Mouse (Mus musculus) liver, embryonic 11.5 days (tissue): ENCODE data around the gene Fam151a. TPM values are rescaled to one million over a fixed set of nuclear protein-coding genes. Genes with fewer than 3 reads are reported as not detected.
"Not testable (repeated sequence)": the region's sequence is repeated elsewhere in the genome, so short reads cannot be mapped to it uniquely, and the experiment has no call there.

Experiments
- ATAC-seq: fragments of 200-750 bp; cut with Nextera tagmentation; replicated peaks from 2 replicates; pipeline ENCODE4 v1.8.0; 2017; ENCODE audit warnings: moderate number of reproducible peaks, mild to moderate bottlenecking, moderate TSS enrichment, moderate library complexity; ENCODE audit not compliant: low FRiP score
- DNase-seq: peaks from one replicate; pipeline ENCODE4 v3.0.0-alpha.2; 2017; ENCODE audit warnings: low spot score
- H3K27ac ChIP-seq: fragments of 300-500 bp; sonication (generic); 2 replicates; pipeline ENCODE4 v1.5.1; 2014; ENCODE audit warnings: mild to moderate bottlenecking, low read depth, low read length, control low read depth
- H3K27me3 ChIP-seq: fragments of 300-500 bp; sonication (generic); replicated peaks from 2 replicates; pipeline ENCODE4 v1.6.1; 2014; ENCODE audit warnings: low read length, mixed read lengths; ENCODE audit not compliant: control insufficient read depth, insufficient read depth
- H3K36me3 ChIP-seq: fragments of 300-500 bp; sonication (generic); 2 replicates; pipeline ENCODE4 v1.6.1; 2014; ENCODE audit warnings: mild to moderate bottlenecking, low read length, moderate library complexity, mixed read lengths; ENCODE audit not compliant: control insufficient read depth, insufficient read depth
- H3K4me1 ChIP-seq: fragments of 300-500 bp; sonication (generic); replicated peaks from 2 replicates; pipeline ENCODE4 v1.6.1; 2014; ENCODE audit warnings: low read length, mixed read lengths; ENCODE audit not compliant: control insufficient read depth, insufficient read depth
- H3K4me2 ChIP-seq: fragments of 300-500 bp; sonication (generic); 2 replicates; pipeline ENCODE4 v1.6.1; 2014; ENCODE audit warnings: mild to moderate bottlenecking, control low read depth, moderate library complexity
- H3K4me3 ChIP-seq: fragments of 300-500 bp; sonication (generic); 2 replicates; pipeline ENCODE4 v1.5.1; 2014; ENCODE audit warnings: low read depth, low read length, control low read depth
- H3K9ac ChIP-seq: fragments of 300-500 bp; sonication (generic); 2 replicates; pipeline ENCODE4 v1.6.1; 2014; ENCODE audit warnings: low read depth, low read length, control low read depth
- H3K9me3 ChIP-seq: fragments of 300-500 bp; sonication (generic); 2 replicates; pipeline ENCODE4 v1.6.1; 2016; ENCODE audit warnings: low read length, inconsistent platforms, mixed read lengths; ENCODE audit not compliant: control insufficient read depth
- WGBS: fragments of 180-500 bp; shearing (Covaris S2); extraction: QIAGEN DNeasy Blood & Tissue Kit; methylation state at CpG from one replicate; pipeline ENCODE4 v1.1.7; 2014; 5-methylcytosine and 5-hydroxymethylcytosine counted together
- polyA plus RNA-seq: library from polyadenylated mRNA; unstranded; fragments of >200 nt; fragmentation: Nextera tagmentation; extraction: Ambion mirVana; gene quantifications from 2 replicates; pipeline ENCODE4 v1.2.1, GENCODE M21; 2014

The Fam151a gene
- polyA plus RNA-seq, 1 experiment from 2014 or later, result 0.11 TPM

DNA sequence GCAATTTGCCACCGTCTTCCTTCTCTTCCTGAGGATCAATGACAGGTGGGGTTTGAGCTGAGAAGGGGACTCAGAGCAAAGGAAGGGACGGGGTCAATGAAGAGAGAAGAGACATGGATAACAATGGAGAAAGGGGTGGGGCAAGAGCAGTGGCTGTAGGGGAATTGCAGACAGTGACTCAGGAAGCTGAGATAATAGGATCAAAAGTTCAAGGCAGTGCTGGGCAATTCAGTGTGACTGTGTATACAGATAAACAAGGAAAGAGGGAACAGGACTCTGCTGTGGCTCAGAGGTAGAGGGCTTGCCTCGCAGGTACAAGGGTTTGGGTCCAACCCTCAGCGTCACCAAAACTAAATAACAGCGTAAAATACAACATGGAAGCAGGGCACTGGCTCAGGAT lies 25.7 kb upstream of the Fam151a start:
- Histone ChIP-seq H3K9ac (no peak overlapping the region), H3K27me3 (peaks cover under 1% of the 10 kb centered on the region), H3K4me1 (no peaks in the 10 kb centered on the region), H3K36me3 (no peaks in the 10 kb centered on the region), H3K9me3 (no peaks in the 10 kb centered on the region), H3K27ac (no peak overlapping the region), H3K4me3 (no peak overlapping the region), H3K4me2 (peak overlapping the region; percentile 28)
- WGBS, result 24% methylated on average over 5 of the region's 5 CpGs
- DNase-seq, result no peak
- ATAC-seq, result peak; percentile 45; the same call in 1 of the 2 replicates

DNA sequence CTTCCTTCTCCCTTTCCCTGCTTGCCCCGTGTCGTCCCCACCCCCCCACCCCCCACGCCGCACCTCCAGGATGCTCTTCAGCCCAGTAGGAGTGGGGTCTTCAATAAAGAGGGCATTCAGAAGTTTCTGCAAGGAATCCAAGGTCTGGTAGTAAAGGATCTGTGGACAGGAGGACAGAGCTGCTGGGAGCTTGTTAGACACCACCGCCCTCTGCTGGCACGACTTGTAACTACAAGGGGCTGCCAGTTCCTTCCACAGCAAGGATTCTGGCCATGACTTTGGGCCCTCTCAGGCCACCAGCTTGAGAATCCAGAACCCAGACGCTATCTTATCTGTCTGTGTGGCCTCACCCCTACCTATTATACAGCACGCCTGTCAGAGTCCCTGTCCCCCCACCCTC lies 25.3 kb upstream of the Fam151a start:
- Histone ChIP-seq H3K27ac (no peak overlapping the region), H3K9me3 (no peaks in the 10 kb centered on the region), H3K9ac (no peak overlapping the region), H3K4me3 (no peak overlapping the region), H3K36me3 (no peaks in the 10 kb centered on the region), H3K4me1 (no peaks in the 10 kb centered on the region), H3K27me3 (no peaks in the 10 kb centered on the region; the same call in 1 of the 2 replicates), H3K4me2 (peak overlapping the region; percentile 28)
- DNase-seq (peak; percentile 81), ATAC-seq (peak; percentile 47; the same call in 1 of the 2 replicates)
- 5% methylated on average over 8 of the region's 8 CpGs for WGBS

DNA sequence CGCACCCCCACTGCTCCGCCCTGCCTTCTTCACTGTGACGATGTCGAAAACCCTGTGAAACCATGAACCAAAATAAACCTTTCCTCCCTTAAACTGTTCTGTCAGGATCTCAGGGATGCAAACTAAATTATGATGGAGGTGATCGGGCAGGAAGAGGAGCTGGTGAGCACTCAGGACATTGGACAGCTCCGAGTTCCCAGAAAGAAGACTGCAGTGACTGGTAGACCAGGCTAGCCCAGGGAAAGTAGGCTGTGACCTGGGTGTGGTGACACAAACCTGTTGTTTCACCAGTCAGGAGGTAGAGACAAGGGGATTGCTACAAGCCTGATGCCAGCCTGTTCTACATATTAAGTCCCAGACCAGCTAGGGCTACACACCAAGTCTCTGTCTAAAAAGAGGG lies 20.1 kb upstream of the Fam151a start:
- Histone ChIP-seq H3K4me1 (no peaks in the 10 kb centered on the region), H3K36me3 (no peaks in the 10 kb centered on the region), H3K9me3 (no peaks in the 10 kb centered on the region), H3K27ac (no peak overlapping the region), H3K4me3 (no peak overlapping the region), H3K27me3 (no peaks in the 10 kb centered on the region; the same call in 1 of the 2 replicates), H3K9ac (no peak overlapping the region), H3K4me2 (no peak overlapping the region)
- ATAC-seq (no peak), DNase-seq (no peak)
- WGBS, result 74% methylated on average over 6 of the region's 6 CpGs

DNA sequence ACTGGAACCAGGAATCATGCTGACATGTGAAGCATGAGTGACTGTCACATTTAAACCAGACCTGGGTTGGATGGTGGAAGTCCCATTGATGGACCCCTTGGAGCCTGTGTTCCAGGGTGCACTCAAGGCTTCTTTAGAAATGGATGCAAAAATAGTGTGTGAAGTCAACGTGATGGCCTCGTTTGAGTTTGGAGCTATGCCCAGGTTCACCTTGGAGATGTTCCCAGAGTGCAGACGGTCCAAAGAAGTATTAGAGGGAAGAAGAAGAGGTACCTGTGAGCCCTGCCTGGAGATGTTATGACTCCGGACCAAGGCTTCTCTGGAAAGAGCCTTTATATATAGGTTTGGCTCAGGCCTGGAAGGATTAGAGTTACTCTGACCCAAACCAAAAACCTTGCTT lies 13.1 kb upstream of the Fam151a start:
- ATAC-seq (no peak), DNase-seq (no peak)
- Histone ChIP-seq H3K4me2 (no peak overlapping the region), H3K4me3 (no peak overlapping the region), H3K27me3 (no peaks in the 10 kb centered on the region), H3K9ac (no peak overlapping the region), H3K4me1 (no peaks in the 10 kb centered on the region), H3K27ac (no peak overlapping the region), H3K36me3 (no peaks in the 10 kb centered on the region), H3K9me3 (no peaks in the 10 kb centered on the region)
- 83% methylated on average over 4 of the region's 4 CpGs for WGBS

DNA sequence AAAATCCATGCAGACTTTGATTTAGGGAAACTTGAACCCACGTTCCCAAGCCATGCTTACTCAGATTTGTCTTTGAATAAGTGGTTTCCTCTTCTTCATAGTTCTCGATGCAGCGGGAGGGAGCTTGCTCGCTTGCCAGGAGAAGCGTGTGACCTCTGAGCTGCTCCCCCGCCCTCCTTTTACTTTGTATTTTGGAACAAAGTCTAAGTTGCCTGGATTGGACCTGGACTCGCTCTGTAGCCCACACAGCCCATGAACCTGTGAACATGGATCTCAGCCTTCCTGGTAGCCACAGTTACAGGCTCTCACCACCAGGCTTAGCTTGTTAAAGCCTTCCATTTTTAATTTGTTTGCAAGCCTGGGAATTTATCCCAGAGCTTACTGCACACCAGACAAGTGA lies 2.9 kb upstream of the Fam151a start, which contains the start of gene Mroh7:
TSS of gene Mroh7 (minus strand) at position 112 of the 400 bp plus-strand sequence.
- no peak for DNase-seq
- 81% methylated on average over 7 of the region's 7 CpGs for WGBS
- Histone ChIP-seq H3K4me1 (no peaks in the 10 kb centered on the region), H3K9me3 (no peaks in the 10 kb centered on the region), H3K4me3 (no peak within 1 kb of the TSS), H3K27me3 (0 out of 2 replicates have a peak, but pooled peaks cover 2% of the 10 kb centered on the region), H3K4me2 (no peak within 1 kb of the TSS), H3K27ac (no peak within 1 kb of the TSS), H3K9ac (no peak within 1 kb of the TSS), H3K36me3 (no peaks in the 10 kb centered on the region)
- ATAC-seq, result no peak

DNA sequence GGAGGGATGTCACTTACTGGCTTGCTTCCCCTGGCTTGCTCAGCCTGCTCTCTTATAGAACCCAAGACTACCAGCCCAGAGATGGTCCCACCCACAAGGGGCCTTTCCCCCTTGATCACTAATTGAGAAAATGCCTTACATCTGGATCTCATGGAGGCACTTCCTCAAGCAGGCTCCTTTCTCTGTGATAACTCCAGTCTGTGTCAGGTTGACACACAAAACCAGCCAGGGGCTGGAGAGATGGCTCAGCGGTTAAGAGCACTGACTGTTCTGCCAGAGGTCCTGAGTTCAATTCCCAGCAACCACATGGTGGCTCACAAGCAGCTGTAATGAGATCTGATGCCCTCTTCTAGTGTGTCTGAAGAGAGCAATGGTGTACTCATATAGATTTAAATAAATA lies 3.2 kb downstream of the Fam151a start:
- H3K36me3 ChIP-seq, H3K27me3 ChIP-seq, H3K4me1 ChIP-seq, H3K4me2 ChIP-seq, H3K9ac ChIP-seq, H3K4me3 ChIP-seq, H3K9me3 ChIP-seq, DNase-seq, H3K27ac ChIP-seq, ATAC-seq: not testable (repeated sequence)
- WGBS, result 87% methylated on average over 1 of the region's 1 CpGs

DNA sequence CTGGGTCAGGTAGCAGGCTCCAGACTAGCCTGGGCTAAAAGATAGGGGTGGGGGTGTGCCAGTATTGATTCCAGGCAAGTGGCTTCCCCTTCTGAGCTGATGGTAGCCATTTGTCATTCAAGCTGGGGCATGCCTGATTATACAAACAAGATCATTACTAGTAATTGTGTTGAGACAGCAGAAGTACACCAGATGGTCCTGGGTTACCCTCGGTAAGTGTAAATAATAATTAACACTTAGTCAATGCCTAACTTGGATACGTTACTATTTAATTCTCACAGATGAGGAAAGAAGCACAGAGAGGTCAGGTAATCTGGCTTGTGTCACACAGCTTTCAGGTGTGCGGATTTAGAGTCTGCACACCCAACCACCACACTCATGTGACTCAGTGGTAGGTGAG lies 4.2 kb downstream of the Fam151a start:
- Histone ChIP-seq H3K9ac (no peak overlapping the region), H3K9me3 (no peaks in the 10 kb centered on the region), H3K4me1 (no peaks in the 10 kb centered on the region), H3K4me3 (no peak overlapping the region), H3K27me3 (no peaks in the 10 kb centered on the region), H3K4me2 (no peak overlapping the region), H3K27ac (no peak overlapping the region), H3K36me3 (no peaks in the 10 kb centered on the region)
- WGBS, result 76% methylated on average over 3 of the region's 3 CpGs
- ATAC-seq (no peak), DNase-seq (no peak)

DNA sequence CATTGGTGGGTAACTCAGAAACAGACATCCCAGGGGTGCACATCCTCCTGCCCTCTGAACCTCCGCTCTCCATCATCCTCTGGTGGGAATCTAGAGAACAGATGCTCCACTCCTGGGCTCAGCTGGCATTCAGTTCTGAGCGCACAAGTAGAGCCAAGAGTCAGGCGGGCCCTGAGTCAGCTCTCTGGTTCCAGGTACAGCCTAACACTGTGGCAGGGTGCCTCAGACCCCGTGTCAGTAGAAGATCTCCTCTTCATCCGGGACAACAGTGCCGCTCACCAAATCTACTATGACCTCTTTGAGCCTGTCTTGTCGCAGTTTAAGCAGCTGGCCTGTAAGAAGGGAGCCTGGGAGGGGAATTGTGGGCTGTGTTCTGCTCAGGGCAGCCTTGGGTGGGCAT lies 12.2 kb downstream of the Fam151a start:
- Histone ChIP-seq H3K4me1 (peaks cover 4% of the 10 kb centered on the region), H3K9me3 (no peaks in the 10 kb centered on the region), H3K27me3 (no peaks in the 10 kb centered on the region), H3K27ac (no peak overlapping the region), H3K9ac (no peak overlapping the region), H3K36me3 (no peaks in the 10 kb centered on the region), H3K4me3 (no peak overlapping the region), H3K4me2 (no peak overlapping the region)
- WGBS, result 75% methylated on average over 7 of the region's 7 CpGs
- no peak for DNase-seq
- no peak for ATAC-seq

DNA sequence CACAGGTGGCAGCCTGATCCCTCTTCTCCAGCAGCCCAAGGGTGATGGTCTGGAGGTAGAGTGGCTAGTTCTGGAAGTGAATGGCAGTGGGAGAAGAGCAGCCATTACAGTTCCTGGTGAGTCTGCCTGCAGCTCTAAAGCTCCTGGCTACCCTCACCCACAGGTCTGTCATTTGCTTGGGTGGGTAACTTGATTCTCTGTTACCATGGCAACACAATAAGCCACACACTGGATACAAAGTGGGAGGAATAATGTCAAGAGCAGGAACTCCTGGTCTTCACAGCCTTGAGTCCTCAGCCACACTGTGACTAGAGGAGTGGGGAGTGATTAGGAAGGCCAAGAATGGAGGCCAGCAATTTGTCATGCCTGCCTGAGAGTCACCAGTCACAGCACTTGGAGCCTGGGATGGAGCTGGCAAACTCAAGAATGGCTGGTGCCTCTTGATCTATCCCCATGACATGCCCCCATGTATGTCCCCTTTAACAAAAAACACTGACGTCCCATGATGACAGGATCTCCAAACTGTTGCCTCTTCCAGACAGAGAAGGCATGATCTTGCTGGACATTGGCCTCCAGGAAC lies 13.4 kb downstream of the Fam151a start:
- Histone ChIP-seq H3K27me3 (no peaks in the 10 kb centered on the region), H3K4me3 (no peak overlapping the region), H3K9me3 (no peaks in the 10 kb centered on the region), H3K9ac (no peak overlapping the region), H3K27ac (no peak overlapping the region), H3K36me3 (no peaks in the 10 kb centered on the region), H3K4me1 (peaks cover 4% of the 10 kb centered on the region), H3K4me2 (no peak overlapping the region)
- 84% methylated on average over 1 of the region's 1 CpGs for WGBS
- no peak for DNase-seq
- no peak for ATAC-seq
